ENCODE assay signal across 10 mouse cellular contexts in the genomic region with DNA sequence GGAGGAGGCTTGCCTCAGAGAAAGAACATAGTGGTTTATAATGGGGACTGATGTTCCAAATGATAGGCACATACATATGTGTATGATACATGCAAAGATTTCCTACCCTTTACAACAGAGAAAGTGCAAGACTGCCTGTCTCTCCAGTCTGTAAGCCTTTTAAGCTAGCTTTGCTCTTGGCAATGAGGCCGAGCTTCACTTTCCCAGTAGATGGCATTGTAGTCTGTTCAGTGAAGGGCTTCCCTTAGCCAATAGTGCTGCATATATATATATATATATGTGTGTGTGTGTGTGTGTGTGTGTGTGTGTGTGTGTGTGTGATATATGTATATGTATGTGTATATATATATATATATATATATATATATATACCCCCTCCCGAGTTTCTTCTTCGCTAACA. TPM values are rescaled to one million over a fixed set of nuclear protein-coding genes. Genes with fewer than 3 reads are reported as not detected.
DNase-seq lines count a peak whose midpoint lies in the region; ATAC-seq and TF ChIP-seq lines count a peak whose summit lies in the region.
"Had no signal": no experiment of that assay in that cellular context is flagged by ENCODE, and none has a peak within 500 bp of the region (broad histone marks: within the 10 kb centered on the region; RNA-seq: fewer than 3 reads in every experiment).

No protein-coding gene starts in this region.

- no peak overlapping the region for H3K4me3 ChIP-seq in cortical plate, adult 2 months (ENCODE audit: insufficient read depth, low read length)
- no peak overlapping the region for H3K4me3 ChIP-seq in limb, embryonic 14.5 days (replicated peaks; ENCODE audit: low read length)

- H3K4me2 ChIP-seq in limb, embryonic 14.5 days (replicated peaks; ENCODE audit: low read depth, low read length, severe bottlenecking) = no peak overlapping the region

- H3K36me3 ChIP-seq in limb, embryonic 14.5 days (ENCODE audit: control insufficient read depth, insufficient read depth, low read length) = no peaks in the 10 kb centered on the region

- intact Hi-C loops in heart, postnatal 14 days (cut with DNase I) = no loop called here

- no peaks in the 10 kb centered on the region for H3K4me1 ChIP-seq in cortical plate, adult 2 months (ENCODE audit: control insufficient read depth, insufficient read depth, low read length)
- H3K4me1 ChIP-seq in limb, embryonic 14.5 days (ENCODE audit: control insufficient read depth, insufficient read depth, low read length) = peaks cover 14% of the 10 kb centered on the region

- 53% methylated on average over 3 of the region's 3 CpGs for WGBS in limb, embryonic 14.5 days

- TF ChIP-seq POLR2A in cortical plate, adult 2 months (IDR thresholded peaks at IDR 0.05; ENCODE audit: extremely low read depth, insufficient read depth, low read length) = no peak
- no peak for TF ChIP-seq POLR2A in limb, embryonic 14.5 days (IDR thresholded peaks at IDR 0.05; ENCODE audit: borderline replicate concordance, extremely low read depth, insufficient read depth, insufficient read length)

- H3K9ac ChIP-seq in limb, embryonic 14.5 days (ENCODE audit: low read depth, low read length, severe bottlenecking) = no peak overlapping the region

- peak; percentile 46 for DNase-seq in adrenal gland, postnatal 10 days
- DNase-seq in adrenal gland, adult 8-10 months = no peak
- DNase-seq in kidney, postnatal 10 days = peak; percentile 36
- no peak for DNase-seq in kidney, adult 9 months
- peak; percentile 76 for DNase-seq in limb, embryonic 14.5 days (ENCODE audit: low spot score)
- no peak for DNase-seq in heart, postnatal 14 days
- DNase-seq: kidney, adult 11 months; spleen, adult 18-20 months had no signal

- no peak overlapping the region for H3K27ac ChIP-seq in cortical plate, adult 2 months (ENCODE audit: insufficient read depth, low read length)
- H3K27ac ChIP-seq in limb, embryonic 14.5 days (replicated peaks; ENCODE audit: low read depth, low read length) = 0 out of 2 replicates have a peak overlapping the region, but pooled peaks have one; percentile 4

- TF ChIP-seq CTCF in cortical plate, adult 2 months (IDR thresholded peaks at IDR 0.05; ENCODE audit: extremely low read depth, insufficient read depth, low read length) = peak; percentile 64

- H3K9me3 ChIP-seq in limb, embryonic 14.5 days (ENCODE audit: control insufficient read depth, low read length) = no peaks in the 10 kb centered on the region

- no peaks in the 10 kb centered on the region for H3K27me3 ChIP-seq in limb, embryonic 14.5 days (ENCODE audit: control insufficient read depth, insufficient read depth, low read length)

- ATAC-seq in limb, embryonic 14.5 days (ENCODE audit: low FRiP score, low read depth) = peak; percentile 45; the same call in 1 of the 2 replicates
- ATAC-seq in erythroid progenitor cell, adult 5-6 weeks (replicated peaks; ENCODE audit: low FRiP score, poor library complexity, severe bottlenecking) = no peak

RNA-seq across cellular contexts. Expression of gene Zfhx3, which starts 13.4 kb away (rescaled TPM):
- total RNA-seq in adrenal gland, postnatal 10 days (2021) = 10 to 100 TPM; 25.8 to 31.5 TPM
- 10 to 100 TPM; 40.3 to 85.2 (median 55.1) TPM for total RNA-seq in adrenal gland, adult 8-10 months (2022)
- 1.0 and 1.3 TPM in 2 replicates for polyA plus RNA-seq in cortical plate, adult 2 months (2012; rRNA removed)
- 14.4 and 18.5 TPM in 2 replicates for polyA plus RNA-seq in limb, embryonic 14.5 days (2012; rRNA removed)
- 26.1 and 35.7 TPM in 2 replicates for polyA plus RNA-seq in limb, embryonic 14.5 days (2014; fragmentation: Nextera tagmentation; extraction: Ambion mirVana)
- 0.36 and 1.7 TPM in 2 replicates for total RNA-seq in erythroid progenitor cell, adult 5-6 weeks (2015; ENCODE audit: low replicate concordance)
- total RNA-seq in erythroid progenitor cell, adult 5-6 weeks (2017; ENCODE audit: low replicate concordance) = 0.23 and 0.26 TPM in 2 replicates
- 1 to 10 TPM; 8.2 to 8.8 TPM for total RNA-seq in heart, postnatal 14 days (2021)

Comparison
In these comparisons a context has a peak if more than half of its experiments do, and no peak if none do; other contexts are left out.
1. DNase-seq: peak in adrenal gland, postnatal 10 days (single experiment), kidney, postnatal 10 days (single experiment) and limb, embryonic 14.5 days (single experiment); none in adrenal gland, adult 8-10 months (single experiment), kidney, adult 9 months (single experiment) and heart, postnatal 14 days (0 of 2).